Comparison of ENCODE assay signal across 8 mouse cellular contexts in genomic region chr5:35574653-35575599, GRCm38 (mm10). TPM values are rescaled to one million over a fixed set of nuclear protein-coding genes. Genes with fewer than 3 reads are reported as not detected.
A peak's percentile ranks its signal among the peaks of the same experiment; 100 is the strongest.
DNase-seq lines count a peak whose midpoint lies in the region; ATAC-seq and TF ChIP-seq lines count a peak whose summit lies in the region.

Trmt44 (minus strand) TSS chr5:35575070.

- peak within 1 kb of the TSS; percentile 66 for H3K4me3 ChIP-seq in cortical plate, adult 2 months (ENCODE audit: insufficient read depth, low read length)

- intact Hi-C loops in left cerebral cortex, postnatal 10 days (cut with DNase I) = no loop called here

- no peak within 1 kb of the TSS for H3K27ac ChIP-seq in cortical plate, adult 2 months (ENCODE audit: insufficient read depth, low read length)

- no peak for TF ChIP-seq CTCF in cortical plate, adult 2 months (IDR thresholded peaks at IDR 0.05; ENCODE audit: extremely low read depth, insufficient read depth, low read length)

- TF ChIP-seq POLR2A in cortical plate, adult 2 months (IDR thresholded peaks at IDR 0.05; ENCODE audit: extremely low read depth, insufficient read depth, low read length) = peak; percentile 90

- ATAC-seq in activated CD4-positive, CD25-positive, alpha-beta regulatory T cell, adult 4 months = peak; percentile 99
- peak; percentile 99 for ATAC-seq in inflammation-experienced regulatory T-cells, adult 6 months
- peak; percentile 98 for ATAC-seq in megakaryocyte-erythroid progenitor cell, adult 5-6 weeks (replicated peaks; ENCODE audit: low FRiP score, low TSS enrichment, poor library complexity, severe bottlenecking)

- peaks cover 4% of the 10 kb centered on the region for H3K4me1 ChIP-seq in cortical plate, adult 2 months (ENCODE audit: control insufficient read depth, insufficient read depth, low read length)

- peak; percentile 91 for DNase-seq in gastrocnemius, postnatal 10 days
- peak; percentile 89 to 93 for DNase-seq in left cerebral cortex, postnatal 10 days (ENCODE audit: extremely low spot score in 1 of 2, low spot score in 2 of 2)
- peak; percentile 94 for DNase-seq in right cerebral cortex, postnatal 25 days
- DNase-seq in urinary bladder, postnatal 4 days (ENCODE audit: low spot score in 2 of 2) = peak; percentile 87 to 91

RNA-seq across cellular contexts. Expression of gene Trmt44, which starts in this region (rescaled TPM):
- polyA plus RNA-seq in activated CD4-positive, CD25-positive, alpha-beta regulatory T cell, adult 4 months (2017; shearing (Covaris generic)) = 1 to 10 TPM; 1.5 to 2.3 TPM
- polyA plus RNA-seq in cortical plate, adult 2 months (2012; rRNA removed) = 6.1 and 6.7 TPM in 2 replicates
- total RNA-seq in gastrocnemius, postnatal 10 days (2021) = 1 to 10 TPM; 2.0 to 3.9 TPM
- polyA plus RNA-seq in inflammation-experienced regulatory T-cells, adult 6 months (2017; shearing (Covaris generic)) = 1 to 10 TPM; 2.0 to 3.1 (median 2.9) TPM
- 1 to 10 TPM; 7.4 to 9.3 TPM for total RNA-seq in left cerebral cortex, postnatal 10 days (2021)
- 9.4 and 12.1 TPM in 2 replicates for total RNA-seq in megakaryocyte-erythroid progenitor cell, adult 5-6 weeks (2014; fragmentation: Nextera tagmentation)
- total RNA-seq in megakaryocyte-erythroid progenitor cell, adult 5-6 weeks (2017) = 8.0 and 8.4 TPM in 2 replicates
